8 mouse cellular contexts compared by ENCODE assay signal in the genomic region with DNA sequence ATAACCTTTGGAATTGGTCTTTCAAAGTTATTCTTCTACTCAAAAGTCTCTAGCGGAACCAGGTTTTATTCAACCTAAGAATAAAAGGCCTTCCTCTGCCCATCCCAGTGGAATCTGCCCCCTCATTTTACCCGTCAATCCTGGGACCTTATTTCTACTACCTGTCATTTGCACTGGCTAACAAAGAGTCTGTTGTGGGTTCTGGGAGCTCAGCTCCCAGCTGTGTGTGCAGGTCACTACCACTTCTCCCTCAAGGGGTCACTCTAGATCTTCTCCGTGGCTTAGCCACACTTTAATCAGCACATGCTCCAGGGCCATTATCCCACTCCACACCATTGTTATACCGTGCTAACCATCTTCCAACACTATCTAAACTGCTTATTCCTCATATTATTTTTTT. TPM values are rescaled to one million over a fixed set of nuclear protein-coding genes. Genes with fewer than 3 reads are reported as not detected.
DNase-seq lines count a peak whose midpoint lies in the region; ATAC-seq and TF ChIP-seq lines count a peak whose summit lies in the region.
"Had no signal": no experiment of that assay in that cellular context is flagged by ENCODE, and none has a peak within 500 bp of the region (broad histone marks: within the 10 kb centered on the region; RNA-seq: fewer than 3 reads in every experiment).

No protein-coding gene starts in this region.

- H3K9me3 ChIP-seq in lung, embryonic 14.5 days (ENCODE audit: low read depth, low read length) = no peaks in the 10 kb centered on the region

- no peak overlapping the region for H3K4me3 ChIP-seq in lung, embryonic 14.5 days (ENCODE audit: low read depth, low read length)

- H3K9ac ChIP-seq in lung, embryonic 14.5 days = no peak overlapping the region

- TF ChIP-seq CTCF in lung, embryonic 14.5 days (IDR thresholded peaks at IDR 0.05; ENCODE audit: low read depth) = peak; percentile 48
- peak; percentile 8; the same call in 1 of the 2 replicates for TF ChIP-seq CTCF in brain, embryonic 14.5 days (IDR thresholded peaks at IDR 0.05; ENCODE audit: borderline replicate concordance, extremely low read depth, insufficient read depth, insufficient read length)

- H3K4me2 ChIP-seq in lung, embryonic 14.5 days = no peak overlapping the region

- no peaks in the 10 kb centered on the region for H3K27me3 ChIP-seq in lung, embryonic 14.5 days (ENCODE audit: insufficient read depth, low read length)

- H3K36me3 ChIP-seq in lung, embryonic 14.5 days (ENCODE audit: insufficient read depth) = no peaks in the 10 kb centered on the region

- DNase-seq in lung, embryonic 14.5 days = peak; percentile 39
- DNase-seq in lung, postnatal 4 days = no peak
- no peak for DNase-seq in brain, embryonic 14.5 days (ENCODE audit: low read depth)
- DNase-seq in kidney, adult 18-20 months = peak; percentile 17
- peak; percentile 35 for DNase-seq in retina, embryonic 14.5 days (ENCODE audit: low spot score)
- no peak for DNase-seq in frontal cortex, postnatal 25 days (ENCODE audit: low spot score in 2 of 2)
- no peak for DNase-seq in ovary, postnatal 10 days (ENCODE audit: low spot score)
- DNase-seq: gastrocnemius, postnatal 36 days had no signal

- ATAC-seq in lung, embryonic 14.5 days (ENCODE audit: insufficient read depth) = no peak

- no peak for TF ChIP-seq POLR2A in brain, embryonic 14.5 days (IDR thresholded peaks at IDR 0.05; ENCODE audit: borderline replicate concordance, extremely low read depth, insufficient read depth, insufficient read length, poor library complexity, severe bottlenecking)

- WGBS in lung, embryonic 14.5 days = 47% methylated on average over 4 of the region's 4 CpGs

- H3K27ac ChIP-seq in lung, embryonic 14.5 days (ENCODE audit: low read depth) = no peak overlapping the region

- H3K4me1 ChIP-seq in lung, embryonic 14.5 days (ENCODE audit: insufficient read depth) = no peaks in the 10 kb centered on the region

RNA-seq across cellular contexts. Expression of gene Pttg1, which starts 26.8 kb away (rescaled TPM):
- polyA plus RNA-seq in lung, embryonic 14.5 days (2014; fragmentation: Nextera tagmentation; extraction: Ambion mirVana) = 82.5 and 87.6 TPM in 2 replicates
- polyA plus RNA-seq in brain, embryonic 14.5 days (2012; rRNA removed) = 22.7 and 31.9 TPM in 2 replicates

RNA-seq across cellular contexts. Expression of gene Slu7, which starts 34.2 kb away (rescaled TPM):
- 47.9 and 50.1 TPM in 2 replicates for polyA plus RNA-seq in lung, embryonic 14.5 days (2014; fragmentation: Nextera tagmentation; extraction: Ambion mirVana)
- 7.9 and 17.1 TPM in 2 replicates for polyA plus RNA-seq in brain, embryonic 14.5 days (2012; rRNA removed)

Comparison
In these comparisons a context has a peak if more than half of its experiments do, and no peak if none do; other contexts are left out.
1. DNase-seq: peak in lung, embryonic 14.5 days (single experiment), kidney, adult 18-20 months (single experiment) and retina, embryonic 14.5 days (single experiment); none in lung, postnatal 4 days (0 of 2), brain, embryonic 14.5 days (single experiment), frontal cortex, postnatal 25 days (0 of 2) and ovary, postnatal 10 days (single experiment).